Mouse (Mus musculus) neutrophil, adult 83 days (primary cell): ENCODE results near the gene Mepe. TPM values are rescaled to one million over a fixed set of nuclear protein-coding genes. Genes with fewer than 3 reads are reported as not detected.

Experiments
- total RNA-seq, 2 experiments: library from RNA; stranded (reverse); gene quantifications; one replicate each; pipeline ENCODE4 v1.2.4; 2023

Mepe gene
- total RNA-seq: not detected

GRCm38 (mm10) chr5:104325029-104325428 is at the start of gene Mepe:
TSS of gene Mepe (plus strand) at chr5:104325329.

GRCm38 (mm10) chr5:104298994-104299393 is 26.1 kb upstream of the Mepe start, which contains the start of gene Ibsp:
TSS of gene Ibsp (plus strand) at chr5:104299171.

Other genes starting within 250 kb of the Mepe start
- not detected for gene Gm17660, start 247.7 kb upstream of the Mepe start, total RNA-seq
- gene Sparcl1, start 211.6 kb upstream of the Mepe start, total RNA-seq: not detected
- gene Dspp, start 154.6 kb upstream of the Mepe start, total RNA-seq: not detected
- under 1 TPM; 0.20 to 0.31 TPM for gene Dmp1, start 122.7 kb upstream of the Mepe start, total RNA-seq
- gene Ibsp, start 26.2 kb upstream of the Mepe start, total RNA-seq: 1 to 10 TPM; 3.2 to 5.7 TPM
- gene Spp1, start 109.8 kb downstream of the Mepe start, total RNA-seq: 10 to 100 TPM in 1 of 2 experiments, 1 to 10 TPM in 1; 7.7 to 11.9 TPM
- gene Pkd2, start 134.1 kb downstream of the Mepe start, total RNA-seq: 1 to 10 TPM; 1.4 to 2.0 TPM
- 1 to 10 TPM; 2.8 to 3.1 TPM for gene BC005561, start 183.0 kb downstream of the Mepe start, total RNA-seq